Mouse (Mus musculus): ENCODE measurements around the gene Ppm1a. TPM values are rescaled to one million over a fixed set of nuclear protein-coding genes. Genes with fewer than 3 reads are reported as not detected.

Gene Ppm1a
- polyA plus RNA-seq, 1 experiment, result 153 TPM

- Histone ChIP-seq H3K27ac (ENCODE audit: insufficient read depth, low read length) (no peak overlapping the region), H3K4me3 (ENCODE audit: insufficient read depth, low read length) (0 out of 2 replicates have a peak overlapping the region, but pooled peaks have one; percentile 2), H3K4me1 (ENCODE audit: control insufficient read depth, insufficient read depth, low read length) (peaks cover 2% of the 10 kb centered on the region; the same call in 1 of the 2 replicates)
- no peak for TF ChIP-seq POLR2A (IDR thresholded peaks at IDR 0.05; ENCODE audit: low read depth, low read length)
- no peak for TF ChIP-seq CTCF (IDR thresholded peaks at IDR 0.05; ENCODE audit: borderline replicate concordance, insufficient read depth, low read length)
Observed at GRCm38 (mm10) chr12:72759956-72760355, 2.7 kb downstream of the Ppm1a start.

DNA sequence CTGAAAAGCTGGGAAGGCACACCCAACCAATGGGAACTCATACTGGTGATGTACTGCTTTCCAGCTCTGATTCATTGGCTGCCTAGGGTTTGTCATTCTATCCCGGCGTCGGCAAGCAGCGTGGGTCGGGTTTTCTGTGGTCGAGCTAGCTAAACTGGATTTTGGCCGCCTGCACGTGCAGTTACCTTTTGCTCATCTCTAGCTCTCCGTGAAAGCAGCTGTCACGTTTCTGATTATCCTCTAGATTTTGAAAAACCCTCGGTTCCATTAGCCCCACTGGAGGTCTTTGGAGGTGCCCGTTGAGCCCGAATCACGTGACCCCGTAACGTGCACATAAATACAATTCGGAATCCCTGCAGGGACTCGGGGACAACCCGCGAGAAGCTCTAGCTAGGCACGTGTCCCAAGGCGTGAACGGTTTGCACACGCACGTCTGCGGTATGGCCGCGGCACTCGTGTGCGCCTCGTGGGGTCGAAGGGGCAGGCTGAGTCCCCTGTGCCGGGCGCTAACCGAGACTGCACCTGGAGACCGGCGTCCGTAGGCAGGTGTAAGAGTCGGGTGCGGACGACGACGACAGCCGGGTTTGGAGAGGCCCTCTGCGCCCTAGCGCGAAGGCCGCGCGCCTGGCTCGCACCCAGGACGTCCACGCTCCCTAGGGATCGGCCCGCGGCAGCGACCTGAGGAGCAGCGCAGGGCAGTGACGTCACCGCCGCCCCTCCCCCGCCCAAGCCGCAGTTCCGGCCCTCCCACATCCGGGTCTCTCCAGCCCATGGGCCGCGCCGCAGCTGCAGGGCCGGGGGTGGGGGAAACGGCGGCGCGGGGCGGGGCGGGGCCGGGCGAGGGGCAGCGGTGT, 3.3 kb downstream of the Ppm1a start:
- TF ChIP-seq POLR2A (IDR thresholded peaks at IDR 0.05; ENCODE audit: low read depth, low read length), result peak; percentile 77
- TF ChIP-seq CTCF (IDR thresholded peaks at IDR 0.05; ENCODE audit: borderline replicate concordance, insufficient read depth, low read length), result no peak
- peaks cover 2% of the 10 kb centered on the region; the same call in 1 of the 2 replicates for H3K4me1 ChIP-seq (ENCODE audit: control insufficient read depth, insufficient read depth, low read length)
- H3K4me3 ChIP-seq (ENCODE audit: insufficient read depth, low read length), result peak overlapping the region; percentile 75
- H3K27ac ChIP-seq (ENCODE audit: insufficient read depth, low read length), result peak overlapping the region; percentile 91

GRCm38 (mm10) chr12:72761230-72761648, 4.0 kb downstream of the Ppm1a start:
- H3K4me3 ChIP-seq (ENCODE audit: insufficient read depth, low read length), result peak overlapping the region; percentile 95
- peaks cover 2% of the 10 kb centered on the region; the same call in 1 of the 2 replicates for H3K4me1 ChIP-seq (ENCODE audit: control insufficient read depth, insufficient read depth, low read length)
- TF ChIP-seq CTCF (IDR thresholded peaks at IDR 0.05; ENCODE audit: borderline replicate concordance, insufficient read depth, low read length) (no peak), POLR2A (IDR thresholded peaks at IDR 0.05; ENCODE audit: low read depth, low read length) (no peak; the same call in 1 of the 2 replicates)
- peak overlapping the region; percentile 81 for H3K27ac ChIP-seq (ENCODE audit: insufficient read depth, low read length)

- Histone ChIP-seq H3K4me1 (ENCODE audit: control insufficient read depth, insufficient read depth, low read length) (peaks cover 2% of the 10 kb centered on the region; the same call in 1 of the 2 replicates), H3K27ac (ENCODE audit: insufficient read depth, low read length) (peak overlapping the region; percentile 81), H3K4me3 (ENCODE audit: insufficient read depth, low read length) (peak overlapping the region; percentile 95)
- TF ChIP-seq CTCF (IDR thresholded peaks at IDR 0.05; ENCODE audit: borderline replicate concordance, insufficient read depth, low read length) (no peak), POLR2A (IDR thresholded peaks at IDR 0.05; ENCODE audit: low read depth, low read length) (peak; percentile 37; the same call in 1 of the 2 replicates)
Observed at GRCm38 (mm10) chr12:72761649-72762261, 4.5 kb downstream of the Ppm1a start.

DNA sequence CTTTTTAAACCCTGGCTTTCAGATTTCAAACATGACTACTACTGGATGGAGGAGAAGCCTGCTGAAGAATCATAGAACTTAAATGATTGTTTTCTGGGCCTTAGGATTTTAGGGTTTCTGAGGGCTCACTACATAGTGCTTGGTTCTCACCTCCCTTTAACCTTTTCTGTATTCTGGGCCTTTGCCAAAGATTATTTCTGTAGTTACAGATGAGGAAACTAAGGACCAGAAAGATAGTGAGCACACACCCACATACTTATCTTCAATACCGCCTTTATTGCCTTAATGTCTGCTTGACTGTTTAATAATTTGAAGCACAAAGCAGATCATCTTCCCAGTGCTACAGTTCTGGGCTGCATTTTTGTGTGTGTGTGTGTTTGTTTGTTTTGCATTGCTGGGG, 5.2 kb downstream of the Ppm1a start:
- Histone ChIP-seq H3K4me3 (ENCODE audit: insufficient read depth, low read length) (peak overlapping the region; percentile 95), H3K27ac (ENCODE audit: insufficient read depth, low read length) (peak overlapping the region; percentile 38; the same call in 1 of the 2 replicates), H3K4me1 (ENCODE audit: control insufficient read depth, insufficient read depth, low read length) (peaks cover 2% of the 10 kb centered on the region; the same call in 1 of the 2 replicates)
- no peak for TF ChIP-seq CTCF (IDR thresholded peaks at IDR 0.05; ENCODE audit: borderline replicate concordance, insufficient read depth, low read length)
- no peak for TF ChIP-seq POLR2A (IDR thresholded peaks at IDR 0.05; ENCODE audit: low read depth, low read length)

DNA sequence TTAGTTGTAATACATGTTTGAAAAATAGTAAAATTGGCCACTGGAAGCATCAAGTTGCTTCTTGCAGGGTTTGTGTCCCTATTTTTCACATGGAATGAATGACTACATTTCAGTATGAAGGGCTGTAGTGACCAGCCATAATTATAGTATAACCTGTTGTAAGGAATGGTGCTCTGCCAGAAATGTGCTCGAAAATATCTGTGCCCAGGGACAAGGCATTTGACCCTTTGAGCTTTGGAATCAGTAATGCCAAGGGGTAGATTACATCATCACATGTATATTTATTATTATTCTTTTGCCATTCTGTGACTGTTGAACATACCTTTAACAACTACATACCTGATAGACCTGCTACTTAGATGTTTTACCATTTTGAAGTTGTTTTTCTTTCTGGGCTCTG, 5.9 kb downstream of the Ppm1a start:
- H3K4me3 ChIP-seq (ENCODE audit: insufficient read depth, low read length), result no peak overlapping the region; the same call in 1 of the 2 replicates

GRCm38 (mm10) chr12:72767809-72768208, 10.6 kb downstream of the Ppm1a start:
- no peak for TF ChIP-seq CTCF (IDR thresholded peaks at IDR 0.05; ENCODE audit: borderline replicate concordance, insufficient read depth, low read length)
- TF ChIP-seq POLR2A (IDR thresholded peaks at IDR 0.05; ENCODE audit: low read depth, low read length), result no peak
- peaks cover 2% of the 10 kb centered on the region; the same call in 1 of the 2 replicates for H3K4me1 ChIP-seq (ENCODE audit: control insufficient read depth, insufficient read depth, low read length)

More for the DNA sequence above, 5.9 kb downstream of the Ppm1a start:
- Histone ChIP-seq H3K4me1 (ENCODE audit: control insufficient read depth, insufficient read depth, low read length) (peaks cover 2% of the 10 kb centered on the region; the same call in 1 of the 2 replicates), H3K27ac (ENCODE audit: insufficient read depth, low read length) (no peak overlapping the region)
- TF ChIP-seq CTCF (IDR thresholded peaks at IDR 0.05; ENCODE audit: borderline replicate concordance, insufficient read depth, low read length) (no peak), POLR2A (IDR thresholded peaks at IDR 0.05; ENCODE audit: low read depth, low read length) (no peak)

GRCm38 (mm10) chr12:72768230-72768629, 11.0 kb downstream of the Ppm1a start:
- H3K27ac ChIP-seq (ENCODE audit: insufficient read depth, low read length), result no peak overlapping the region
- H3K4me3 ChIP-seq (ENCODE audit: insufficient read depth, low read length), result no peak overlapping the region
- TF ChIP-seq POLR2A (IDR thresholded peaks at IDR 0.05; ENCODE audit: low read depth, low read length), result no peak
- peaks cover 2% of the 10 kb centered on the region; the same call in 1 of the 2 replicates for H3K4me1 ChIP-seq (ENCODE audit: control insufficient read depth, insufficient read depth, low read length)

More at GRCm38 (mm10) chr12:72767809-72768208, 10.6 kb downstream of the Ppm1a start:
- Histone ChIP-seq H3K4me3 (ENCODE audit: insufficient read depth, low read length) (no peak overlapping the region), H3K27ac (ENCODE audit: insufficient read depth, low read length) (no peak overlapping the region)

DNA sequence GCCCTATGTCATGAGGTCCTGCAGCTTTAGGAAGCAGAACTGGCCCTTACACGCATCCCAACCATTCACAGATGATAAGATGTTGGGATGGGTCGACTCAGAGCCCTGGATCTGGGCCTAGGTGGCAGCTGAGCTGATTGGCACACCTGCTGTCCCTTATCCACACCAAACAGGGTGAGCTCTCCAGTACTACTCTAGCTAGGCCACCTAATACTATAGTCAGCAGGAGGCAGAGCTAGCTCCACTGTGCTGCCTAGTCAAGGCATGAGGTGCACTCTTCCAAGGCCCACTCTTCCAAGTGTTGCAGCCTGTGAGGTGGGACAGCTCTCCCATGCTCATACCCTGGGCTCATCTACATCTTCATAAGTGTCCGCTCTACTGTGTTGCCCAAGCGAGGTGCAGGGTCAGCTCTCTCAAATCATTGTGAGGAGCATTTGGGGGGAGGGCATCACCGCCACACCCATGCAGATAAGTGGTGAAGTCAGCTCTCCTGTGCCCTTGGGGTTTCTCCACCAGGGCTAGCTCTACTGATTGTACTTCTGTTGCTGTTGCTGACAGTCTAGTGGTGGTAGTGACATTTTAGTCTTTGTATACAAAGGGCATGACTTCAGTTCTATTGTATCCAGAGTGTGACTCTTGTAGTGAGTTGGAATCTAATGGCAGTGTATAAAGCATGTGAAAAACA, 12.4 kb downstream of the Ppm1a start:
- H3K27ac ChIP-seq (ENCODE audit: insufficient read depth, low read length), result no peak overlapping the region
- TF ChIP-seq CTCF (IDR thresholded peaks at IDR 0.05; ENCODE audit: borderline replicate concordance, insufficient read depth, low read length) (no peak), POLR2A (IDR thresholded peaks at IDR 0.05; ENCODE audit: low read depth, low read length) (no peak)
- no peaks in the 10 kb centered on the region for H3K4me1 ChIP-seq (ENCODE audit: control insufficient read depth, insufficient read depth, low read length)
- no peak overlapping the region for H3K4me3 ChIP-seq (ENCODE audit: insufficient read depth, low read length)

All from embryonic fibroblast, embryonic 13.5 days (primary cell).